Mouse (Mus musculus) adrenal gland, adult 2 months (tissue): ENCODE data around the gene Gm42878. TPM values are rescaled to one million over a fixed set of nuclear protein-coding genes. Genes with fewer than 3 reads are reported as not detected.

Experiments
- DNase-seq: peaks from one replicate; pipeline ENCODE4 v3.0.0; 2021
- polyA plus RNA-seq: library from polyadenylated mRNA; depleted of rRNA; stranded (reverse); fragments of >200 nt; gene quantifications from 2 replicates; pipeline ENCODE4 v1.2.3, GENCODE M21; 2012; rRNA removed
- total RNA-seq, 2 experiments: library from RNA; stranded (reverse); gene quantifications; 2 replicates each; pipeline ENCODE4 v1.2.3; 2021

The Gm42878 gene
- total and polyA plus RNA-seq, 3 experiments, result not detected

- no peak for DNase-seq
These were observed 52.0 kb downstream of the Gm42878 start for GRCm38 (mm10) chr5:121493305-121493704.

- DNase-seq, result no peak
These were observed 60.5 kb downstream of the Gm42878 start for GRCm38 (mm10) chr5:121484801-121485200.

GRCm38 (mm10) chr5:121477680-121478079, 67.6 kb downstream of the Gm42878 start:
- DNase-seq, result peak; percentile 22

- DNase-seq, result no peak
These were observed 69.2 kb downstream of the Gm42878 start for GRCm38 (mm10) chr5:121476040-121476439.

- DNase-seq, result no peak
These were observed 70.7 kb downstream of the Gm42878 start for GRCm38 (mm10) chr5:121474610-121475009.

- DNase-seq, result no peak
These were observed 72.9 kb downstream of the Gm42878 start for GRCm38 (mm10) chr5:121472411-121472810.

GRCm38 (mm10) chr5:121469566-121469965, 75.7 kb downstream of the Gm42878 start:
- no peak for DNase-seq

Other genes with a start within 250 kb of the Gm42878 start
- gene Trafd1, start 159.8 kb downstream of the Gm42878 start, total RNA-seq, result 10 to 100 TPM; 28.7 to 44.5 TPM
- gene Trafd1, start 159.8 kb downstream of the Gm42878 start, polyA plus RNA-seq, result 34.7 and 36.8 TPM in 2 replicates
- 10 to 100 TPM; 33.9 to 40.8 TPM for gene Naa25, start 147.5 kb downstream of the Gm42878 start, total RNA-seq
- 5.8 and 9.6 TPM in 2 replicates for gene Naa25, start 147.5 kb downstream of the Gm42878 start, polyA plus RNA-seq
- gene Tmem116, start 93.6 kb downstream of the Gm42878 start, total RNA-seq, result 1 to 10 TPM; 2.6 to 4.8 TPM
- gene Tmem116, start 93.6 kb downstream of the Gm42878 start, polyA plus RNA-seq, result 3.3 and 8.1 TPM in 2 replicates
- 100 to 1,000 TPM in 1 of 2 experiments, 10 to 100 TPM in 1; 85.4 to 113 TPM for gene Erp29, start 93.0 kb downstream of the Gm42878 start, total RNA-seq
- gene Erp29, start 93.0 kb downstream of the Gm42878 start, polyA plus RNA-seq, result 36.8 and 41.9 TPM in 2 replicates
- gene Adam1b, start 42.0 kb downstream of the Gm42878 start, total RNA-seq, result not detected
- not detected in 2 replicates for gene Adam1b, start 42.0 kb downstream of the Gm42878 start, polyA plus RNA-seq
- 1 to 10 TPM; 3.5 to 4.2 TPM for gene Adam1a, start within 50 bp of the Gm42878 start, total RNA-seq
- 4.6 TPM in 2 replicates for gene Adam1a, start within 50 bp of the Gm42878 start, polyA plus RNA-seq
- 10 to 100 TPM; 63.5 to 96.5 TPM for gene Mapkapk5, start 423 bp upstream of the Gm42878 start, total RNA-seq
- gene Mapkapk5, start 423 bp upstream of the Gm42878 start, polyA plus RNA-seq, result 18.9 and 20.1 TPM in 2 replicates
- 1,000 to 10,000 TPM; 1,066 to 2,347 TPM for gene Aldh2, start 48.3 kb upstream of the Gm42878 start, total RNA-seq
- gene Aldh2, start 48.3 kb upstream of the Gm42878 start, polyA plus RNA-seq, result 3,430 and 6,143 TPM in 2 replicates
- gene Acad12, start 73.5 kb upstream of the Gm42878 start, total RNA-seq, result 10 to 100 TPM; 19.4 to 23.5 TPM
- gene Acad12, start 73.5 kb upstream of the Gm42878 start, polyA plus RNA-seq, result 14.1 and 14.5 TPM in 2 replicates
- 10 to 100 TPM; 23.1 to 25.4 TPM for gene Acad10, start 115.0 kb upstream of the Gm42878 start, total RNA-seq
- 9.8 and 10.0 TPM in 2 replicates for gene Acad10, start 115.0 kb upstream of the Gm42878 start, polyA plus RNA-seq
- 10 to 100 TPM; 52.4 to 60.5 TPM for gene Brap, start 115.1 kb upstream of the Gm42878 start, total RNA-seq
- 14.7 and 17.0 TPM in 2 replicates for gene Brap, start 115.1 kb upstream of the Gm42878 start, polyA plus RNA-seq
- 100 to 1,000 TPM; 146 to 229 TPM for gene Atxn2, start 165.9 kb upstream of the Gm42878 start, total RNA-seq
- gene Atxn2, start 165.9 kb upstream of the Gm42878 start, polyA plus RNA-seq, result 214 and 218 TPM in 2 replicates